Mouse (Mus musculus) T-cell, adult 2 months (primary cell): ENCODE results near the gene N4bp3.
A peak's percentile ranks its signal among the peaks of the same experiment; 100 is the strongest.
"Not testable (repeated sequence)": the region's sequence is repeated elsewhere in the genome, so short reads cannot be mapped to it uniquely, and the experiment has no call there.

ENCODE experiments used
- DNase-seq: peaks from one replicate; pipeline ENCODE4 v3.0.0; 2022; ENCODE audit warnings: low spot score

Gene N4bp3

DNA sequence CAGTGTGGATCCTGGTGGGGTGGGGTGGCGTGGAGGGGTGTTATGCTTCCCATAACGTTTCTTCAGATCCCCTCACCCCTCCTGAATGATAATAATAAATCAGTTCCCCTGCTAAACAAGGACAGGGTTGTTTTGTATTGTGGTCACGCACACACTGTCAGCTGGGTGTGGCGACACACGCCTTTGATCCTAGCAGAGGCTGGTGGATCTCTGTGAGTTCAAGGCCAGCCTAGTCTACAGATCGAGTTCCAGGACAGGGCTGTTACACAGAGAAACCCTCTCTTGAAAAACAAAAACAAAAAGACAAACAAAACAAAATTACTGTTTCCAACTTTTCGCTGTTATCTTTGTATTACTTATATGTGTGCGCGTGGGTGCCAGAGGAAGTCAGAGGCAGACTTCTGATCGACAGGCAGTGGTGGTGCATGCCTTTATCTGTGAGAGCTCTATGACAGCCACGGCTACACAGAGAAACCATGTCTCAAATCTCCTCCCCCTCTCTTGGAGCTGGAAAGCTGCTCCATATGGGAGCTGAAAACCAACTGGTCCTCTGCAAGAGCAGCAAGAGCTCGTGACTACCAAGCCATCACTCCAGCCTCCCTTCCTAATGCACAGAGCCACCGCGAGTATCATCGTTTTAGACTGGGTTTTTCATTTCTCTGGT, 20.9 kb downstream of the N4bp3 start:
- DNase-seq, result no peak

DNA sequence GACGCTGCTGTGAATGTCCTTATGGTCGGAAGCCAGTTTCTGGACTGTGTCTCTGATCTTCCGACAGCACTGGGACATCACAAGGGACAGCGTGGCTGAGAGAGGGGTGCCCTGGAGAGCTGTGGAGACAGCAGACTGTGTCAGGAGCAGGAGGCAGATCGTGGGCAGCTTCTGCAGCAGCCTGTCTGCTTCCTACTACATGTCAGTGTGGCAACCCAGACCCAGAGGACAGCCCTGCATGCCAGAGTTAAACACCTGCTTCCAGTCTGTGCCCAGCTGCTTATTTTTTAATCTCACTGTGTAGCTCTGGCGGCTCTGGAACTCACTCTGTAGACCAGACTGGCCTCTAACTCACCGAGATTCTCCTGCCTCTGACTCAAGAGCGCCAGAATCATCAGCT, 22.7 kb downstream of the N4bp3 start:
- no peak for DNase-seq

DNA sequence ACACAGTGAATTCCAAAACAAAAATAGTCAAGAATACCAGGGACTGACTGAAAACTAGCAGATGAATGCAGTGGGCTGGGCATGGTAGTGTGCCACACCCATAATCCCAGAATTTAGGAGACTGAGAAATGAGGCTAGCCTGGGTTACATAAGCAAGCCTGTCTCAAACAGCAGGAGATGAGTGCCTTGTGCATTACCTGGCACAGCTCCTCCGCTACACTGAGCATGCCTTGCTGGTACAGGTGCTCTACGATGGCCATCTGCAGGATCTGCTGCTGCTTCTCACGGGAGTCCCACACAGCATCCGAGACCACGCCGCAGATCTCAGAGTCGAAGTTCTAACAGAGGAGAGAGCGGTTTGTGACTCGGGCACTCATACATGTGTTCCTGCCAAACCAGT, 23.2 kb downstream of the N4bp3 start:
- no peak for DNase-seq

DNA sequence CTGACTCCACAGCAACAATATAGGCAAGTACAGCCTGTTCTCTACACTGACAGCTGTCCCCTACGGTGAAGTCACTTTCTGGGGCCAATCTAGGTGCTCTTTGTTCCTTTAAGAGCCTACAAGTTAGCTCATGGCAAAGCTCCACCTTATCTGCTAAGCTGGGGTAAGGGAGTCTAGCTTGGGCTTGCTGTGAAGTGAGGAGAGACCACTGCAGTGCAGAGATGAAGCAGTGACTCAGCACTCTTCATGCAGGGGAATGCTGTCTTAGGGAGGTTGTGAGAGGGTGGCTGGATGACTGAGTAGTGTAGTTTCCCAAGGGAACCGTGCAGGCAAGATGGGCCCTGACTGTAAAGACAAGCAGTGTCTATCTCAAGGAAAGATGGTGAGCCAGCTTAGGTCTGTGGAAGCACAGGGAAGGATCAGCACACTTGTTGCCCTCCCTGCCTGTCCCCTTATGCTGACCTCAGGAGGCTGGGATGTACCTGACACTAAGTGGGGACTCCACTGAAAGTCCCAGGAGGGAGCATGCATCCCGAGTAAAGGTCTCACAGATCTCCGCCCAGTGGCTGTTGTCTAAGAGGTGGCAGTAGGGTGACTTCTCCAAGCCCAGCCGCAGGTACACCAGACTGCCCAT, 25.3 kb downstream of the N4bp3 start:
- DNase-seq, result no peak

DNA sequence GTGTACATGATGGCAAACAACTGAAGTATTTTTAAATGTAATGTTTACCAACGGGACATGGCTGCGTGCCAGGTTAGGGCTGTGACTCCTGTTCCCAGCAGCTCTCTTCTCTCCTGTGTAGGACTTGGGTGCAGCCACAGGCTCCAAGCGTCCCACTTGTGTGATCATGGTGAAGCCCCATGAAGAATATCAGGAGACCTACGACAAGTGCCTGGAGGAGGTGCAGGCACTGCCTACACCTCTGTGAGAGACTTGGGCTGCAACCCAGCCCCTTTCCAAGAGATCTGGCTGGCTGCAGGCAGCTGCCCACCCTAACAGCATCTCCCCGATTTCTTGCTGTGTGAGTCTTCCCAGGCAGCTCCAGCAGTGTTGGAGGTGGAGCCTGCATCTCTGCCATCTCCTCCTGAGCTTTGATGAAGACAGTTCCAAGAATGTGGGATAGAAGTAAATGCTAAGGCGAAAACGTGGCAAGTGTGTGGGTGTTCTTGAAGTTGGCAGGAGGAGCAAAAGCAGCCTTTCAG, 27.6 kb downstream of the N4bp3 start:
- no peak for DNase-seq

DNA sequence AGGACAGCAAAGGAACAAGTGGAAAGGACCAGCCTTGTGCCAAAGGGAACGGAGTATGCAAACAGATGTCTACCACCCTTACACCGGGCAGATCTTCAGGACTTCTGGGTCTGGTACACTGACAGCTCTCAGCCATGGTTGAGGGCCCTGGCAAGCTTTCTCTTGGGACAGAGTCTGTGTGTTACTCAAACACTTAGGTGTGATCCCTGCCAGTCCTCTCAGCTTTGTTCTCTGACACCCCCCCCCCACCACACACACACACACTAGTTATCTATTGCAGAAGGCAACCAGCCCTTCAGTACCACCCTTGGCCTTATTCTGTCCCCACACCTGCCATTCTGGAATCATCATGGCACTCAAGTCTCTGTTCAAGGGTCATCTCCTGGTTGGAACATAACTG, 28.9 kb downstream of the N4bp3 start:
- no peak for DNase-seq

DNA sequence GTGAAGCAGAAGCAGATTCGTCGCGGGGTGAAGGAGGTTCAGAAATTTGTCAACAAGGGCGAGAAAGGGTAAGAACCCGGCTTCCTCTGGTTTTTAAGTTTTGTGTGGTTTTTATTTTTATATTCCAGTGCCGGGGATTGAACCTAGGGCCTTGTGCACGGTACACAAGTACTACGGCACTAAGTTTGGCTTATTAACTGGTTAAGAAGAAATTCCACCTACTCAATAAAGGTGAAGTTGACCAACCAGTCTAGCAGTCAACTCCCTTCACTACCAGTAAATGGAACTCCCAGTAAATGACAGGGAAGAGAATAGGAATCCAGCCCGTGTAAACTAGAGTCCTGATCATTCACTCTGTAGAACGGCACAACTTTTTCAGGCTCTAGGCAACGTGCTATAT, 30.6 kb downstream of the N4bp3 start:
- no peak for DNase-seq

DNA sequence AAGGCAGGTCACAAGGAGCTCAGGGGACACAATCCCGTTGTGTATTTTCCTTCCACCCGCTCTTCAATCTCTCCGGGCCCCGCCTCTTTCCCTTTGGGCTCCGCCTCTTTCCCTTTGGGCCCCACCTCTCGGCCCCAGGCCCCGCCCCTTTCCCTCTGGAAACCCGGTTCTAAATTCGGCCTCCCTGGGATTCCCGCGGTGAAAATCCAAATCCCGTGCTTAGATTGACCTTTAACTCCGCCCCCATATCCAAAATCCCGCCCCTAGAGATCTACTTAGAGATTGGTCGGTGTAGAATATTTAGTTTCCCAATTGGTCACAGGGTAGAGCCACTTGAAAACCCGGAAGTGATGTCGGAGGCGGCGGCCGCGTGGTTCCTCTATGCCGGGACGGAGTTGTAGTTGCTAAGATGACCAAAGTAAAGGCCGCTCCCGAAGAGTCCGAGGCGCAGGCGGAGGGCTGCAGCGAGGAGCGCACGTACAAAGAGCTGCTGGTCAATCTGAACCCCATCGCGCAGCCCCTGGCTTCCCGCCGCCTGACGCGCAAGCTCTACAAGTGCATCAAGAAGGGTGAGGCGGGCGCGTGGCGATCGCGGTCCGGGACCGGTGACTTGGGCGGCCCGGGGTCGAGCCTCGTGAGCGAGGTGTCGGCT, 31.1 kb downstream of the N4bp3 start, which contains the start of gene Nhp2:
Gene Nhp2 (plus strand): TSS at position 327 of the 652 bp plus-strand sequence.
- peak; percentile 88 for DNase-seq

DNA sequence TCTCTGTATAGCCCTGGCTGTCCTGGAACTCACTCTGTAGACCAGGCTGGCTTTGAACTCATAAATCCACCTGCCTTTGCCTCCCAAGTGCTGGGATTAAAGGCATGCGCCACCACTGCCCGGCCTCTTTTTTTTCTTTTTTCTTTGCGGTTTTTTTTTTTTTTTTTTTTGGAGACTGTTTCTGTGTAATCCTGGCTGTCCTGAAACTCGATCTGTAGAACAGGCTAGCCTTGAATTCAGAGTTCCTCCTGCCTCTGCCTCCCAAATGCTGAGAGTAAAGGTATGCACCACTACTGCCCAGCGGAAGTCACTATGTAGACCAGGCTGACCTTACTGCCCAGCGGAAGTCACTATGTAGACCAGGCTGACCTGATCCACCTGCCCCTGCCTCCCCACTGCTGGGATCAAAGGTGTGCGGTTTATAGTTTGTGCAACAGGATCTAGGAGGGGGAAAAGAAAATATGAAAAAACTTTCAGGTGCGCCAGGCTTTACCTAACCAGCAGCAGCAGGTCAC, 31.7 kb downstream of the N4bp3 start:
- DNase-seq, result no peak

DNA sequence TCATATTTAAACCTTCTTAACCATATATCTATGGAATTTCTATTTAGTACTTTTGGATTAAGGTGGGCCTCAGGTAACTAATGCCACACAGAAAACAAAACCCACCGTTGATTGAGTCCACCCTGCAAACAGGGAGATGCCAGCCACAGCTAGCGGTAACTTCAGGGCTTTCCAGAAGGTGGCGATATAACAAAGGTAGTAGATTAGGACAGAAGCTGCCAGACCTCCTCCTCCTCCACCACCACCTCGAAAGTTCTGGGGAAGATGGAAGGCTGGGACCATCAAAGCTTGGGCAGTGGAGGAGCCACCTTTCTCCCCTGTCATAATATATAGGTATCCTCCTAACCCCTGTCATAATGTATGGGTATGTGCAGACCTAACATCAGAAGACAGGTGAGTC, 32.9 kb downstream of the N4bp3 start:
- peak; percentile 74 for DNase-seq

DNA sequence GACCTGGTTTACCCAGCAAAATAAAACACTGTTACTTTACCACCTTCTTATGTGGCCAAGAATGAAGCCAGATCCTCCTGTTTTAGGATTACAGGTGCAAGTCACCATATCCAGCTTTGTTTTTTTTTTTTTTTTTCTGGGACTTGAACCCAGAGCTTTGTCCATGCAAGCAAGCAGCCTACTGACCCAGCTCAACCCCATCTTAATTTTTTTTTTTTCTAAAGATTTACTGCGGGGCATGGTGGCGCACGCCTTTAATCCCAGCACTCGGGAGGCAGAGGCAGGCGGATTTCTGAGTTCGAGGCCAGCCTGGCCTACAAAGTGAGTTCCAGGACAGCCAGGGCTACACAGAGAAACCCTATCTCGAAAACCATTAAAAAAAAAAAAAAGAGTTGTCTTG, 34.5 kb downstream of the N4bp3 start:
- not testable (repeated sequence) for DNase-seq

DNA sequence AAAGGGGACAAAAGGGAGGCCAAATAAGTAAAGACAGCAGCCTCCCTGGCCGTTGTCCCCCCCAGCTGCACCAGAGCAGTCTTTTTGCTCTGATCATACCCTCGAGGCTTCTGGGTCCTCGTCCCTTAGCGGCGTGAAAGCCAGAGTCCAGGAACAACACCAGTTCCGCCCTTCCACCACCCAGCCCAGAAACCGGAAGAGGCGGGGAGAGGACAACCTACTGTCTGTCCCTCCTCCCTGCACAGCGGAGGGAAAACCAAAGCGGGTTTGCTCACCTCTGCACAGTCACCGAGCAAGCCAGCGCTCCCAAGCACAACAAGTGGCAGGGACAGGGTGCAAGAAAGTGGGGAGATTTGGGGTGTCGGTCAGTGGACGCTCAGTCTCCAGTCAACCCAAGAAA, 35.0 kb downstream of the N4bp3 start:
- DNase-seq, result peak; percentile 56

DNA sequence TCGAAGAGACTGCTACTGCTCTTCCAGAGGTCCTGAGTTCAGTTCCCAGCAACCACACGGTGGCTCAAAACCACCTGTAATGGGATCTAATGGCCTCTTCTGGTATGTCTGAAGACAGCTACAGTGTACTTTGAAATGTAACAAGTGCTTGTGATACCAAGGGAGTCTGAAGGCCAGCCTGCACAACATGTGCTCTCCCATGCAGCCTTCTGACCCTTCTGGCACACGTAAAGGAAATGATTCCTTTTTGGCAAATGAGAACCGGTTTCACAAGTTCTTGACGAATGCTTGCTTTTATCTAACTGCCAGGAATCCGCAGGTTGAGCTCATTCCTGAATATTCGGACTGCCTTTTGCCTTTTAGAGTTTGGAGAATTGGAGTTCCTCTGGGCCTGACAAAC, 35.5 kb downstream of the N4bp3 start:
- DNase-seq, result no peak

DNA sequence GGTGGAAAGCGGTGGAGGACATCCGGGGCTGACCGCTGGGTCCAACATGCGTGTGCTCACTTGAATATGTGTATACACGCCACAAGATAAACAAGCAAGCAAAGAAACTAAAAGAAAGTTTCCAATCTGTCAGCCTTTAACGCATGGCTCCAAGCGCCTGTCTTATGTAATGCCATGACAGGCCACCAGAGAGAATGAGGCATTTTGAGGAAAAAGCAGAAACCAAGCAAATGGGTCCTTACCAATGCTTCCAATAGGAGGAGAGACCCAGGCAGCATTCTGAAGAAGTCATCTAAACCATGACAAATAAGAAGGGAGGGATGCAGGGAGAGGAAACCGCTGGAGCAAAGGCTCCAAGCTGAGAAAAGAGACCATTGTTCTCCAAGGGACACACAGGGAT, 36.4 kb downstream of the N4bp3 start:
- DNase-seq, result no peak

DNA sequence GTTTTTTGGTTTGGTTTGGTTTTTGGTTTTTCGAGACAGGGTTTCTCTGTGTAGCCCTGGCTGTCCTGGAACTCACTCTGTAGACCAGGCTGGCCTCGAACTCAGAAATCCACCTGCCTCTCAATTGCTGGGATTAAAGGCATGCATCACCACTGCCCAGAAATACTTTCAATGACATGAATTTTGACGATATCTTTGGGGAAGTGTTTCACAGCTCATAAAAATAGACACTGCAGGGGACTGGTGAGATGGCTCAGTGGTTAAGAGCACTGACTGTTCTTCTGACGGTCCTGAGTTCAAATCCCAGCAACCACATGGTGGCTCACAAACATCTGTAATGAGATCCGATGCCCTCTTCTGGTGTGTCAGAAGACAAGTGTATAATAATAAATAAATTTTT, 40.7 kb downstream of the N4bp3 start:
- not testable (repeated sequence) for DNase-seq

DNA sequence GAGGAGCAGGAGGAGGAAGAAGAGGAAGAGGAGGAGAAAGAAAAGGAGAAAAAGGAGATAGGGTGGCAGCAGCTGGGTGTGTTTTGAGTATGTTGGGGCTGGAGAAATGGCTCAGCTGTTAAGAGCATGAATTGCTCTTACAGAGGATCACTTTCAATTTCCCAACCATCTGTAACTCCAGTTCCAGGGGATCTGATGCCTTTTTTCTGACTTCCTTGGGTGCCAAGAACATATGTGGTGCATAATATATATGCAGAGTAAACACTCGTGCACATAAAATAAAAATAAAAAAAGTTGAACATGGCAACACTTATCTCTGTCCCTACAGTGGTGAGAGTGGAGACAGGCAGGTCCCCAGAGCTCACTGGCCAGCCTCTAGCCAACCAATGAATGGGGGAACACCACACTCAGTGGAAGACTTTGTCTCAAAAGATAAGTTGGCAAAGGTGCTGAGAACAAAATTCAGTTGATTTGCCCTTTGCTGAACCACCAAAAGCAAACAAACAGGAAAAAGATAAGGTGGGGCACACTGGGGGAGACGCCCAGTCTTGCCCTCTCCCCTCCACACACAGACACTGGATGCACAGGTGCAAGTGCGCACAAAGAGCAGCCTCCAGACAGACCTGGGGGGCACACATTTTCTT, 41.3 kb downstream of the N4bp3 start:
- DNase-seq, result no peak

DNA sequence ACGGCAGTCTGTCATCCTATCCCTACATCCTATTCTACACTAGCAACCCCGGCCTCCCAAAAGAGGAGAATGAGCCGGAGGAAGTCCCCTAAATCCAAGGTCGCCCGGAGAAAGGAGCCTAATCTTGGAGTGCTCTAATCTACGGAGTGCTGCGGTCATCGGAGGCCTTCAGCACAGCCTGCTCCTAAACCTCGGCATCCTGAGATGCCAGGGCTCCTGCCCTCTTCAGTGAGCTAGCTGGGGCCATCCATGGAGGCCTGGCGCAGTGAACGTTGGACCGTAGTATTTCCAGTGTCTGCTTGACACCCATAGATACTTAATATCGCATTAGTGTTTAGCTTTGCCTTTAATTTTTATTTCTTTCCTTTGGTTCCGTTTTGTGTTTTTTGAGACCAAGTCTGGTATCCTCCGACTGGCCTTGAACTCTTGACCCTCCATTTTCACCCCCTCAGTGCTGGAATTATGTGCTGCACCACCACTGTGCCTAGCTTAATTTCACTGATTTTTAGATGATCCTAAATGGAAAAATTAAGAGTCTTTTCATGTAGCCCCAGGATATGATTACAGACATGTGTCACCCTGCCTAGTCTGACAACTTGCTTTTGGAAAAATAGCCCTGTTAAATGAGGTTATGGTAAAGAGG, 43.4 kb downstream of the N4bp3 start:
- DNase-seq, result no peak

DNA sequence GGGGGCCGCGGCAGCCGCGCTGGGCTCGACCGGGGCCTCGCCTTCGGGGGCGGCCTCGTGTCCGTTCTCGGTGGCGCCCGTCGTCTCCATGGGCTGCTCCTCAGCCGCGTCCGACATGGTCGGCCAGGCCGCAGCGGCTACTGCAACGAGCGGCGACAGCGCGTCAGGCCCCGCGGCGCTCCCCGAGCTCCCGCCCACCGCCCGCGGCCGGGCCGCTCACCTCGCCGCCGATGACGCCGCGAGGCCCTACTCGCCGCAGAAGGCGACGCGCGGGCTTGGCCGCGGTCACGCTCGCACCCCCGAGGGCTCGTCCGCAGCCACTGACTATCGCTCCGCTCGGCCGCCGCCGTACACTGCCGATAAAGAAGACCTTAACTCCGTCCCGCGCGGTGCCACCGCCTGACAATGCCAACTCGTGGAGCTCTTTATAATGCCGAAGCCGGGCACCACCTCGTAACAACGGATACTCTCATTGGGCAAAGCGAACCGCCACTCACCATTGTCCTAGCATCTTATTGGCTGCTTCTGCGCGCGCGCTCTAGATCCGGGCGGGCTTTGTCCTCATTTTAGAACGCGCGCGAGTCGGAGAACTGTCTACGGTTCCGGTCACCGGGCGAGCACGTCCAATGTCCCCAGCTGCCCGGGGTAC, 44.1 kb downstream of the N4bp3 start, which contains the start of gene Hnrnpab:
Gene Hnrnpab (minus strand): TSS at position 401 of the 649 bp plus-strand sequence.
- peak; percentile 97 for DNase-seq

DNA sequence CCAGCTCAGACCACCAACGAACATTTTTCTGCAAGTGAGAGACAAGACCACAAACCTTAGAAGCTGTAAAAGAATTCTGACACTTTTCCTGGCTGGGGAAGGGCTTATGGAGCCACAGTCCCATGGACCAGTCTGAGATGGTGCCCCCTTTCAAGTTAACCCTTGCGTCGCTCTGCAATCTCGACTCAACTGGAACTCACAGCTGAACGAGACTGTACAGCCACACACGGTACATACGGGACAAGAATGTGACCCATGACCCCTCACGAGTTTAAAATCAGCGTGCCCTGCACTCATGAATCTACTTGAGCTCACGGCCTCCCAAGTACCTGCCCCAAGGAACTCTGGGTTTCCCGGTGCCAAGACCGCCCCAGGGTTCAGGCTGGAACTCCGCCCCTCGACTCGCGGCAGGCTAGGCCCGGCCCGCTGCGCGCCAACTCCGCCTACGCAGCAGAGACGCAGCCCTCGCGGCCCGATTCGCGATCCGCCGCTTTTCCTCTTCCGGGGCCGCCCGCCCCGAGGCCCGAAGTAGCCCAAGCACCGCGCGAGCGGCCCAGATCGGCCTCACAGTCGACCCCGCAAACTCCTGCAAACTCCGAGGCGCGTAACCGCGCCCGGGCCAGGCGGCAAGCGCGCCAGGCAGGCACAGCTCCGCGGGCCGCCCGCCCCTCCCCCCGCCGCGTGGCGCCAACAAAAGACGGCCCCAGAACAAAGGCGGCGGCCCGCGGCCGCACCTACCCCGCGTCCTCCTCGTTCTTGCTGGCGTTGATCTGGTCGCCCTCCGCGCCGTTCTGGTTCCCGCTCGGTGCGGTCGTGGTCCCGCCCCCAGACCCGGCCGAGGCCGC, 44.8 kb downstream of the N4bp3 start:
- DNase-seq, result peak; percentile 86

DNA sequence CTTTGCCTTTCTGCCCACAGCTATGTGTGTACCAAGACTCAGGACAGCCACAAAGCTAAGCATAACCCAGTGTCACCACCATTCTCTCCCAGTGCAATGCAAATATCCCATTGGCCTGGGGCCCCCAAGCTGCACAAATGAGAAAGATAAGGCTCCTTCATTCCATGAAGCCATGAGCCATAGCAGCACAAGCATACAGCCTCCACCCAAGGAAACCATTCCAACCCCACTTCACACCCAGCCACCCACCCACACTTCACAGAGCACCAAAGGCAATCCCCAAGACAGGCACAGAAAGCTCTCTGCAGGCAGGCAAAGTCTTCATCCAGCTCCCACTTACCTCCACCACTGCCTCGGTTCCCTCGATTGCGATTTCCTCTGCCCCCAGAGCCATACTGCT, 48.4 kb downstream of the N4bp3 start:
- no peak for DNase-seq
